Mouse (Mus musculus) olfactory bulb, adult 2 months (tissue): ENCODE measurements around the gene Ppp2r2c.

ENCODE experiments used
- CTCF ChIP-seq: fragments of 200-500 bp; IDR thresholded peaks from 2 replicates; pipeline ENCODE4 v1.5.1; 2012; ENCODE audit warnings: low read depth, mild to moderate bottlenecking, low read length, moderate library complexity; ENCODE audit not compliant: insufficient read depth
- POLR2A ChIP-seq: fragments of 200-500 bp; IDR thresholded peaks from 2 replicates; pipeline ENCODE4 v1.6.1; 2012; ENCODE audit warnings: mild to moderate bottlenecking, low read depth, low read length, moderate library complexity; ENCODE audit not compliant: insufficient read depth

DNA sequence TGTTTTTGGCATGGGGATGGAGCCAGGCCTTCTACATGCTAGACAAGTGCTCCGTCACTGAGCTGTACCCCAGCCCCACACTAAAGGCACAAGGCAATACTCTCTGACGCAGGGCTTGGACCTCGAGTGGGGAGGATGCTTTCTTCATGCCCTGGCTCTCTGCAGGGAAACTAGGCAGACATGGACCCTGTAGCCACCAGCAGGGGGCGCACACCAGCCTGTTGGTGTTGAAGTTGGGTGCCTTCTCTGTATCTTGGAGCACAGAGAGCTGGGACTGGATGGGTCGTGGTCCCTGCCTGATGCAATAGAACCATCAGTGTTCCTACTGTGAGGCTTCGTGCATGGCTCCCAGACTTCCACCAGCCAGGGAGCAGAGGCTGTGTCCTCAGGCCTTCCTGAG is 48.2 kb upstream of the Ppp2r2c start:
- TF ChIP-seq CTCF (peak; percentile 49), POLR2A (no peak)
